Mouse (Mus musculus) thymus, postnatal 0 days (tissue): ENCODE measurements around the gene BC100530. TPM values are rescaled to one million over a fixed set of nuclear protein-coding genes. Genes with fewer than 3 reads are reported as not detected.
"Not testable (repeated sequence)": the region's sequence is repeated elsewhere in the genome, so short reads cannot be mapped to it uniquely, and the experiment has no call there.

Experiments
- DNase-seq: peaks from one replicate; pipeline ENCODE4 v3.0.0-alpha.2; 2015; ENCODE audit warnings: low spot score
- polyA plus RNA-seq: library from polyadenylated mRNA; unstranded; fragments of >200 nt; fragmentation: Nextera tagmentation; extraction: Ambion mirVana; gene quantifications from 2 replicates; pipeline ENCODE4 v1.2.1, GENCODE M21; 2015

Gene BC100530
- polyA plus RNA-seq, result 3.6 and 14.8 TPM in 2 replicates

DNA sequence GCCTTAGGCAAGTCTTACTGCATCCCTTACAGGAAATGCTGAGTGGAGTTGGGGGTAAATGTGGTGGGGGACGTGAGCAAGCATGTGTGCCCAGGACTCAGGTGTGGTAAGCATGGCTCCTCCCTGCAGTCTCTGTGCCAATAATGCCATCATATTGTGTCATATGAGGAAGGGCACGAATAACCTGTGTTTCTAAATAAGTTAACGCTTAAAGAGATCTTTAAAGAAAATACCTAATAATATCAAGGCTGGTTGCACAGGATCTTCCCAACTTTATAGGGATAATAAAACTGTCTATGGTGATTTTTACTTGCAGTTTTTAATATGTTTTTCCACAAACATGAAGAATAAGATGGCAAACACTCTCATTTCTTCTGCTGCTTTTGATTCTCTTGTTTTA lies at the start of gene BC100530:
BC100530 (minus strand) TSS at position 101 of the 400 bp plus-strand sequence.
- not testable (repeated sequence) for DNase-seq

DNA sequence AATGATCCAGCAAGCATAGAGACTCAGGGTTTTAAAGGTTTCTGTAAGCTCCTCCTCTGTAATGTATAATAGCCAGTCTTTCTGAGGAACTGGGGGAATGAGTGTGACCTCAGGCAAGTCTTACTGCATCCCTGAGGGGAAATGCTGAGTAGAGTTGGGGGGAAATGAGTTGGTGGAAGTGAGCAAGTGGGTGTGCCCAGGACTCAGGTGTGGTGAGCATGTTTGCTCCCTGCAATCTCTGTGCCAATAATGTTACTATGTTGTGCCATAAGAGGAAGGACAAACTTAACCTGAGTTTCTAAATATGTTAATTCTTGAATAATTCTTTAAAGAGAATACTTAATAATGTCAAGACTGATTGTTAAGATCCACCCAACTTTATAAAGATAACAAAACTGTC lies 40.8 kb upstream of the BC100530 start, which contains the start of gene Stfa2:
Stfa2 (minus strand) TSS at position 101 of the 400 bp plus-strand sequence.
- no peak for DNase-seq

DNA sequence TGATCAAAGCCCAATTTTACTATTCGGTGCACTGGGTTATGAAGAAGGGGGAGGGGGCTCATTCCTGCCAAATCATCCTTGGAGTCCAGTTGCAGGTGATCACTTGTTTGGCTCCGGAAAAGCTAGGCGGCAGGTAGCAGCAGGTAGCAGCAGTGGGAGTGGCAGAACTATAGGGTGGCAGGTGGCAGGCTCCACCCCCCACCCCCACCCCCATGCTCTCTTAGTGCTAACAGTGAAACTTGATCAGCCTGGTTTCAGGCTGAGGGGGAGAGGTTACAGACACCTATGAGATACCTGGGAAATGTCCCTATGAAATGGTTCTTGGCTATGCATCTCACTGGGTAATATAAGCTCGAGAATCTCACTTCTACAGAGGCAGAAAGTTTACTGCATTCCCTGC lies 21.5 kb upstream of the BC100530 start:
- no peak for DNase-seq

DNA sequence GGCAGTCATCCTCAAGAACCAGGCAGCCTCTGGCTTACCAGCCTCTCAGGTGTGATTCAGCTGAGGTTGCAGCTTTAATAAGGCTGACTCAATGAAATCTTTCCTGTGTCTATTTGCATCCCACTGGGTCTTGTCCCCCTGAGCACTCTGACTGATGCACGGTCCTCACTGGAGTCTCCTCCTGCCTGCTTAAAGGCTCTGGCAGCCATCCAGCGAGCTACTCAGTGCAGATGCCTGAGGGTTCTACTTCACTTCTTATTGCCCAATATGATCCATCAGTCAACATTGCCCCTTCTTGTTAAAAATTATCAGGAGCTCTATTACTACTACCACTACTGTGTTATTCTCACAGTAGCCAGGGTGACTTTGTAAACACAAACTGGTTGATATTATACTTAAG lies 30.4 kb downstream of the BC100530 start:
- no peak for DNase-seq

DNA sequence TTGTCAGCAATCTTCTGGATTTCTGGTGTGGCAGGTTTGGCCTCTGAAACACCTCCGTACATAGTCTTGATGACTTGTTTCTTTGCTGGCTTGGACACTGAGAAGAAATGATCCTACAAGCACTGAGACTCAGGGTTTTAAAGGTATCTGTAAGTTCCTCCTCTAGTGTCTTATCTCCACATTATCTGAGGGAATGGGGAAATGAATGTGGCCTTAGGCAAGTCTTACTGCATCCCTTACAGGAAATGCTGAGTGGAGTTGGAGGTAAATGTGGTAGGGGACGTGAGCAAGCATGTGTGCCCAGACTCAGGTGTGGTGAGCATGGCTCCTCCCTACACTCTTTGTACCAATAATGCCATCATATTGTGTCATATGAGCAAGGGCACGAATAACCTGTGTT lies 33.3 kb downstream of the BC100530 start, which contains the start of gene BC117090:
BC117090 (minus strand) TSS at position 101 of the 400 bp plus-strand sequence.
- no peak for DNase-seq

DNA sequence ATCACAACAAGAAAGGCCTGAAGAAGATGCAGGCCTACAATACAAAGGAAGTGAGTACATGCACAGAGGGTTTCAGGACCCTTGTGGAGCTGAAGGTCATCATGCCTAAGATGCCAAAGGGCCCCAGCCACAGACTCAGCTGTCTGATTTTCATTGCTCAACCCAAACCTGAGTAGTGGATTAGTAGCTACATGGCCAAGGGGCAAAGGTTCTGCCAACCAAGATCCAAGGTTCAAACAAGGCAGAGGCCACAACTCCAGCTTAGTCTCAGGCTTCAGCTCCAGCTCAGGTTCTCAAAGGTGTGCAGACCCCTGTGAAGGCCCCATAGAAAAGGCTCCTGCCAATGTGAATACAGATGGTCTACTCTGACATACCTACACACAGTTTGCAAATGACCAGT lies 48.3 kb downstream of the BC100530 start:
- no peak for DNase-seq

DNA sequence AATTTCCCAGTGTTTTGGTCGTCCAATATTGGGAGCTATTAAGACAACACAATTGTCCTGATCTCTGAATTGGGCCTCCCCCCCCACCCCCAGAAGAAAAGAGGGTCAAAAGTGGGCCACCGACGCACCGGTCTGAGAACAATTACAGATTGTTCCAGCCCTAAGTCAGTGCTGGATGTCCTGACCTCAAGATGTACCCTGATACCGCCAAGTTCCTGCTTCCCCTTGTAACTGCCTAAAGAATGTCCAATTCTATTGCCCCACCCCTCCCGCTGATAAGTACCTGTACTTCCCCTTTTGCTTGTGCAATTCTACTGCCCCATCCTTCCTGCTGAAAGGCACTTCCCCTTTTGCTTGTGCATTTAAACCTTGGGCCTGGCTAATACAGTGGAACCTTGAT lies 51.4 kb downstream of the BC100530 start:
- DNase-seq, result not testable (repeated sequence)

Other genes with a start within 250 kb of the BC100530 start
- gene Csta1, start 236.5 kb downstream of the BC100530 start, polyA plus RNA-seq, result 0.12 and 2.3 TPM in 2 replicates
- 1.2 and 5.2 TPM in 2 replicates for gene Stfa2l1, start 210.9 kb downstream of the BC100530 start, polyA plus RNA-seq
- 2.1 and 6.2 TPM in 2 replicates for gene Gm5483, start 183.5 kb downstream of the BC100530 start, polyA plus RNA-seq
- gene Gm5416, start 157.3 kb downstream of the BC100530 start, polyA plus RNA-seq, result 0.85 TPM in 1 of 2 replicates, not detected in the other
- 1.5 and 1.8 TPM in 2 replicates for gene 2010005H15Rik, start 146.3 kb downstream of the BC100530 start, polyA plus RNA-seq
- 5.5 and 15.9 TPM in 2 replicates for gene Stfa1, start 90.8 kb downstream of the BC100530 start, polyA plus RNA-seq
- gene BC117090, start 33.4 kb downstream of the BC100530 start, polyA plus RNA-seq, result not detected in 2 replicates
- gene Stfa2, start 40.7 kb upstream of the BC100530 start, polyA plus RNA-seq, result 1.0 and 3.7 TPM in 2 replicates
- gene Stfa3, start 87.6 kb upstream of the BC100530 start, polyA plus RNA-seq, result 1.6 and 3.7 TPM in 2 replicates
- 0.27 and 0.35 TPM in 2 replicates for gene Casr, start 194.4 kb upstream of the BC100530 start, polyA plus RNA-seq